Mouse (Mus musculus) lung, adult 18-20 months (tissue): ENCODE measurements around the gene Gm13762.
"Not testable (repeated sequence)": the region's sequence is repeated elsewhere in the genome, so short reads cannot be mapped to it uniquely, and the experiment has no call there.

Experiments
- DNase-seq, 2 experiments: peaks; one replicate each; pipeline ENCODE4 v3.0.0; 2022; ENCODE audit warnings: mixed read lengths in 2 of 2

Gm13762 gene

DNA sequence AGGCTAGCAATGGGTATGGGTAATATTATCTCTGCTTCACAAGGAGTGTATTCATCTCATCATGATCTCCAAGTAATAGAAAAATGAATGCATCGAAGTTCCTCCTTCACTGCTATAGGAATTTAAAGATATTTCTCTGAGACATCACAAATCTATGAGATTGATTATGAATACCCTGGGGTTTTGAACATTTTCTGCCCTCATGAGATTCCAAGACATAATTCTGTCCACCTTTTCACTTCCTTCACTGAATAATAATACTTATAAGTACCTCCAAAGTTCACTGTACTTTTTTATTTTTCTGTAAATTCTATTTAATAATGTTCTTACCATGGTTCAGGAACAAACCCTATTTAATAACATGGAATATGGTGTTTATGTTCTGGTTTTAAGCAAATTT, at the start of gene Gm13762:
Gm13762 (minus strand) TSS at position 101 of the 400 bp plus-strand sequence.
- no peak for DNase-seq

DNA sequence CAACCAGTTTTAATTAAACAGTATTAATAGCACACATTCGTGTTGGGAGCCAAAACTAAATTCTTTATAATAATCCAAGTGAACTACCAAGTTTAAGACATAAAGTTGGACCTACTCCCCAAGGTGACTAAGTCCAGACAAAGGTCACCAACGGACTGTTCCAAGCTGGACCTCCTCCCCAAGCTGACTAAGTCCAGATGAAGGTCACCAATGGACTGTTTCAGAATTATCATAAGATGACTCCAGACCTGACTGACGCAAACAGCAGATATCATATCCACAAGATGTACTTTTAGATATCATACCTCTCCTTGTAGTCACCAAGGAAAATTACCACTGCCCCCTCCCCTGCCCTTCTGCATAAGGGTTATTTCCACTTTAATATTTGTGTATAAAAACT, 41.4 kb upstream of the Gm13762 start:
- not testable (repeated sequence) for DNase-seq

GRCm38 (mm10) chr2:89018240-89018639, 38.2 kb upstream of the Gm13762 start, which contains the start of gene Olfr1216:
TSS of gene Olfr1216 (minus strand) at chr2:89018340.
- DNase-seq: no peak

DNA sequence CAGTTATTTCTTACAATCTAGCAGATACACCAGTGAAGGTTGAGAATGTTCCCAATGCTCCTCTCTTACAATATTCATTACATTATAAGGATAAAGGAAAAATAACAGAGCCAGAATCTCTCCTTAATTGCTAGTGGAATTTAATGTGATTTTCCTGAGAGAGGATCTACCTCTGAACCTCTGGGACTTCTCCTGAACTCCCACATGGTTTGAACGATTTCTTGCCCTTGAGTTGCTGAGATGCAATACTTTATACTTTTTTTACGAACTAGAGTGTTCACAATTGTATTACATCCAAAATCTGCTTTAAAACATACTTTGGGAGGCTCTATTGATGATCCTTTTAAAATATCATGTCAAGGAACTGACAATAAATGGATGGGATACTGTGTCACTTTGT, 26.8 kb upstream of the Gm13762 start, which contains the start of gene Olfr1215:
Olfr1215 (minus strand) TSS at position 101 of the 400 bp plus-strand sequence.
- no peak for DNase-seq

- no peak for DNase-seq
Observed at GRCm38 (mm10) chr2:88992553-88992952, 12.5 kb upstream of the Gm13762 start, which contains the start of gene Olfr1214. TSS of gene Olfr1214 (minus strand) at chr2:88992653.

DNA sequence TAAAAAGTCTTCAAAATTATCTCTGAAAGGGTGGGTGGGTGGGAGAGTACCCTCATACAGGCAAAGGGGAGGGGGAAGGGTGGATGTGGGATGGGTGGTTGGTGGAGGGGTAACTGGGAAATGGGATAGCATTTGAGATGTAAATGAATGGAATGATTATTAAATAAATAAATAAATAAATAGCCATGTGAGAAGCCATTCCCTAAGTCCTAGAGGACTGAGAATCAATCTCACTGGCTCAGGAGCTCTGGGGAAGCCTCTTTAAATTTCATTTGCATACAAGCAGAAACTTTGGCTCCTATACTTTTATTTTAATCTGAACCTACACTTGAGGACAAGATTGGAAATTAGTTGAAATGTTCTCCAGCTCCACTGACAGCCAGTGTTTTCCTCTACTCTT, 26.4 kb downstream of the Gm13762 start, which contains the start of gene Olfr1212:
Olfr1212 (plus strand) TSS at position 301 of the 400 bp plus-strand sequence.
- DNase-seq: no peak

- DNase-seq: no peak
Observed at GRCm38 (mm10) chr2:88938011-88938410, 42.1 kb downstream of the Gm13762 start, which contains the start of gene Olfr1211. TSS of gene Olfr1211 (minus strand) at chr2:88938111.
